ENCODE assay signal across 8 mouse cellular contexts in the genomic region with DNA sequence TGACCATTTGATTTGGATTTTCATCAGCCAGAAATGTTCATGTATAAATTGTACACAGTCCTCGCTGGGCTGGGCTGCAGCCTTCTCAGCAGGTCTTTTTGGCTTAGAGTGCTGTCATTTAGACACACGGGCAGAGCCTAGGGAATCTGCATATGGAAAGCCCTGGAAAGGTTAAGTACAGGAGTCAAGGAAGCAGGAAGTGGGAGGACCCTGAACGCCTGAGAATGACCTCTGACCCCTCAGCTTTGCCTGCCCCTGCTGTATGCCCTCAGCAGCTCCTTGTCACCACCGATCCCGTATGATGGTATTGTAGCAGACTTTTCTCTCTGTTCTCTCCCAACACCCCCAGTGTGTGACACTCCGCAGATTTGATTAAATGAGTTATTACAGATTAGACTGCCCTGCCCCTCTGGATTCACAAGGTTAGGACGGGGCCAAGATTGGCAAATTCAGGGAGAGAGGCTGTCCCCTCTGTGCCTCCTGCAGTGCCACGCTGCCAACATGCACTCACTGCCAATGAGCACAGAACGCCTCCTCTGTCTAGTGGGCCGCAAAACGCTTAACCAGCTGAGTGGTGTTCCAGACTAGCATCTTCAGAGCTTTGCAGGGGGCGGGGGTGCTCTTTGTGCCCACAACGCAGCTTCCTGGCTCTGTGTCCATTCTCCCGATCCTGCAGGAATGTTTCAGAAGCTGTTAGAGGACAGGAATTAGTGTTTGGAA. TPM values are rescaled to one million over a fixed set of nuclear protein-coding genes. Genes with fewer than 3 reads are reported as not detected.
DNase-seq lines count a peak whose midpoint lies in the region; ATAC-seq and TF ChIP-seq lines count a peak whose summit lies in the region.

No protein-coding gene starts in this region.

- peak overlapping the region; percentile 73 for H3K9ac ChIP-seq in heart, embryonic 14.5 days (ENCODE audit: low read length)
- H3K9ac ChIP-seq in liver, embryonic 15.5 days: peak overlapping the region; percentile 30; the same call in 1 of the 2 replicates

- no peak overlapping the region for H3K4me3 ChIP-seq in embryonic fibroblast, embryonic 13.5 days (ENCODE audit: insufficient read depth, low read length)
- H3K4me3 ChIP-seq in heart, embryonic 14.5 days (ENCODE audit: control insufficient read depth in 1 of 2, insufficient read depth in 1 of 2, low read depth in 1 of 2, low read length in 2 of 2): peak overlapping the region; percentile 32 to 35
- H3K4me3 ChIP-seq in liver, embryonic 15.5 days (replicated peaks): peak overlapping the region; percentile 31

- 23% methylated on average over 14 of the region's 14 CpGs for WGBS in heart, embryonic 14.5 days
- 37% methylated on average over 14 of the region's 14 CpGs for WGBS in liver, embryonic 15.5 days (ENCODE audit: insufficient replicate concordance)

- no peaks in the 10 kb centered on the region for H3K9me3 ChIP-seq in heart, embryonic 14.5 days (ENCODE audit: control insufficient read depth, low read length)
- no peaks in the 10 kb centered on the region for H3K9me3 ChIP-seq in liver, embryonic 15.5 days (replicated peaks)

- no peaks in the 10 kb centered on the region for H3K27me3 ChIP-seq in heart, embryonic 14.5 days (ENCODE audit: control insufficient read depth, insufficient read depth, low read length)
- H3K27me3 ChIP-seq in liver, embryonic 15.5 days: peaks cover 34% of the 10 kb centered on the region

- DNase-seq in CD4-positive, CD25-positive, alpha-beta regulatory T cell, adult 2 months (ENCODE audit: low read depth, low spot score): peak; percentile 51
- peak; percentile 57 for DNase-seq in adrenal gland, postnatal 25 days
- peak; percentile 42 to 63 for DNase-seq in kidney, postnatal 4 days
- DNase-seq in ovary, postnatal 14 days (ENCODE audit: low spot score): peak; percentile 32

- no peaks in the 10 kb centered on the region for H3K36me3 ChIP-seq in heart, embryonic 14.5 days (ENCODE audit: control insufficient read depth, insufficient read depth, low read length)
- no peaks in the 10 kb centered on the region for H3K36me3 ChIP-seq in liver, embryonic 15.5 days (replicated peaks)

- no peak for TF ChIP-seq CTCF in embryonic fibroblast, embryonic 13.5 days (IDR thresholded peaks at IDR 0.05; ENCODE audit: borderline replicate concordance, insufficient read depth, low read length)

- H3K4me1 ChIP-seq in embryonic fibroblast, embryonic 13.5 days (ENCODE audit: control insufficient read depth, insufficient read depth, low read length): peaks cover 8% of the 10 kb centered on the region; the same call in 1 of the 2 replicates
- peaks cover 26 to 33% of the 10 kb centered on the region in 2 experiments for H3K4me1 ChIP-seq in heart, embryonic 14.5 days (ENCODE audit: control insufficient read depth in 2 of 2, insufficient read depth in 2 of 2, low read length in 2 of 2)
- H3K4me1 ChIP-seq in liver, embryonic 15.5 days (replicated peaks): peaks cover 26% of the 10 kb centered on the region

- peak overlapping the region; percentile 83 for H3K27ac ChIP-seq in embryonic fibroblast, embryonic 13.5 days (ENCODE audit: insufficient read depth, low read length)
- peak overlapping the region; percentile 92 to 96 for H3K27ac ChIP-seq in heart, embryonic 14.5 days (replicated peaks in 1 of 2; ENCODE audit: control insufficient read depth in 1 of 2, insufficient read depth in 1 of 2, low read depth in 2 of 2, low read length in 2 of 2)
- H3K27ac ChIP-seq in liver, embryonic 15.5 days (replicated peaks): peak overlapping the region; percentile 42

- ATAC-seq in heart, embryonic 14.5 days (ENCODE audit: insufficient number of reproducible peaks, insufficient read depth, low FRiP score, low read depth): peak; percentile 32
- 0 out of 2 replicates have a peak, but pooled peaks have one; percentile 14 for ATAC-seq in liver, embryonic 15.5 days (ENCODE audit: insufficient read depth)
- no peak for ATAC-seq in erythroid progenitor cell, adult 5-6 weeks (replicated peaks; ENCODE audit: low FRiP score, poor library complexity, severe bottlenecking)

- H3K4me2 ChIP-seq in heart, embryonic 14.5 days (ENCODE audit: low read length): peak overlapping the region; percentile 70
- peak overlapping the region; percentile 59 for H3K4me2 ChIP-seq in liver, embryonic 15.5 days

- TF ChIP-seq POLR2A in embryonic fibroblast, embryonic 13.5 days (IDR thresholded peaks at IDR 0.05; ENCODE audit: low read depth, low read length): no peak

RNA-seq across cellular contexts. Expression of gene Asprv1, which starts 43.5 kb away (rescaled TPM):
- not detected in 2 replicates for total RNA-seq in adrenal gland, postnatal 25 days (2021)
- polyA plus RNA-seq in embryonic fibroblast, embryonic 13.5 days (2011; ENCODE audit: insufficient read length, low read depth, missing spikeins): not detected in 2 replicates
- polyA plus RNA-seq in heart, embryonic 14.5 days (2014; fragmentation: Nextera tagmentation; extraction: Ambion mirVana): 0.18 TPM in 1 of 2 replicates, not detected in the other
- 2.0 and 2.9 TPM in 2 replicates for polyA plus RNA-seq in liver, embryonic 15.5 days (2015; fragmentation: Nextera tagmentation; extraction: Ambion mirVana)
- 4.3 TPM in 1 of 2 replicates, not detected in the other for total RNA-seq in erythroid progenitor cell, adult 5-6 weeks (2015; ENCODE audit: low replicate concordance)
- 0.64 and 6.5 TPM in 2 replicates for total RNA-seq in erythroid progenitor cell, adult 5-6 weeks (2017; ENCODE audit: low replicate concordance)

RNA-seq across cellular contexts. Expression of gene Pcbp1, which starts 58.3 kb away (rescaled TPM):
- 296 and 313 TPM in 2 replicates for total RNA-seq in adrenal gland, postnatal 25 days (2021)
- polyA plus RNA-seq in embryonic fibroblast, embryonic 13.5 days (2011; ENCODE audit: insufficient read length, low read depth, missing spikeins): 176 and 186 TPM in 2 replicates
- polyA plus RNA-seq in heart, embryonic 14.5 days (2014; fragmentation: Nextera tagmentation; extraction: Ambion mirVana): 297 and 312 TPM in 2 replicates
- 253 and 255 TPM in 2 replicates for polyA plus RNA-seq in liver, embryonic 15.5 days (2015; fragmentation: Nextera tagmentation; extraction: Ambion mirVana)
- total RNA-seq in erythroid progenitor cell, adult 5-6 weeks (2015; ENCODE audit: low replicate concordance): 145 and 147 TPM in 2 replicates
- total RNA-seq in erythroid progenitor cell, adult 5-6 weeks (2017; ENCODE audit: low replicate concordance): 58.4 and 67.4 TPM in 2 replicates

Comparison
In these comparisons a context has a peak if more than half of its experiments do, and no peak if none do; other contexts are left out.
1. H3K27ac ChIP-seq: peak in every context shown above with its lines; median percentile 94 in heart, embryonic 14.5 days; 83 in embryonic fibroblast, embryonic 13.5 days; 42 in liver, embryonic 15.5 days.